Mouse (Mus musculus) cortical plate, adult 2 months (tissue): Measurements from ENCODE around the gene Rbm4. TPM values are rescaled to one million over a fixed set of nuclear protein-coding genes. Genes with fewer than 3 reads are reported as not detected.
A peak's percentile ranks its signal among the peaks of the same experiment; 100 is the strongest.
"Not testable (repeated sequence)": the region's sequence is repeated elsewhere in the genome, so short reads cannot be mapped to it uniquely, and the experiment has no call there.

Experiments
- H3K27ac ChIP-seq: fragments of 200-500 bp; 2 replicates; pipeline ENCODE4 v1.5.1; 2012; ENCODE audit warnings: low read length, control low read depth, inconsistent platforms; ENCODE audit not compliant: insufficient read depth
- H3K4me1 ChIP-seq: fragments of 200-500 bp; 2 replicates; pipeline ENCODE4 v1.6.1; 2011; ENCODE audit warnings: low read length; ENCODE audit not compliant: control insufficient read depth, insufficient read depth
- H3K4me3 ChIP-seq: fragments of 200-500 bp; 2 replicates; pipeline ENCODE4 v1.5.1; 2011; ENCODE audit warnings: mild to moderate bottlenecking, low read length, control low read depth; ENCODE audit not compliant: insufficient read depth
- CTCF ChIP-seq: fragments of 200-500 bp; IDR thresholded peaks from 2 replicates; pipeline ENCODE4 v1.5.1; 2011; ENCODE audit warnings: mild to moderate bottlenecking, control low read depth, low read length; ENCODE audit not compliant: insufficient read depth; ENCODE audit errors: extremely low read depth
- POLR2A ChIP-seq: fragments of 200-500 bp; IDR thresholded peaks from 2 replicates; pipeline ENCODE4 v1.6.1; 2011; ENCODE audit warnings: mild to moderate bottlenecking, low read length, control low read depth; ENCODE audit not compliant: insufficient read depth; ENCODE audit errors: extremely low read depth
- polyA plus RNA-seq: library from polyadenylated mRNA; depleted of rRNA; stranded (reverse); fragments of >200 nt; gene quantifications from 2 replicates; pipeline ENCODE4 v1.2.3, GENCODE M21; 2012

Rbm4 gene
- polyA plus RNA-seq, 1 experiment = 61.8 TPM

DNA sequence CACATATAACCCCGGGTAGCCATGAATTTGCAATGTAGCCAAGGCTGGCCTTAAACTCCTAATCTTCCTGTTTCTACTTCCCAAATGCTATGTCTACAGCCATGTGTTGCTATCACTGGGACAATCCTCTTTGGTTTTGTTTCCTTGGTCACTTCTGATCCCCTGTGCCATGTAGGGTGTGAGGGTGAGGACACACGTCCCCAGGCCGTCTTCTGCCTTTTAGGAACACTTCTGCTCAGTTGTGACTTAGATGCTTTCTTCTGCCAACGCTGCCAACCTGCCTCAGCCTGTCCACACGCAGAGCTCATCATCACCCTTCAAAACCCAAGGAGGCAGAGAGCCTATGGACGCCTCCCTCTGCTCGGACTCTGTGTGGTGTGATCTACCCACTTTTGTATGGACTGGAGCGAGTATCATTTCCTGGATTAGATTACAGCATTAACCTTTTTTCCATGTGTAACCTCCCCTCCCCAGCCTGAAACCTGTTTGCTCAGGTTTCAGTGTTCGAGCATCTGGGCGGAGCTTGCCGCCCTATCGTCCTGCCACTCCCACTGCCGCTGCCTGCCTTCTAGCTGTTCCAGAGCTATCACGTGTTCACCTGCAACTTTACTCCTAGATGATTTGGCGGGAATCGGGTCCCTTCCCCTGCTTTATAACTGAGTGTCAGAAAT lies 34.9 kb upstream of the Rbm4 start:
- Histone ChIP-seq H3K4me3 (no peak overlapping the region), H3K27ac (no peak overlapping the region), H3K4me1 (no peaks in the 10 kb centered on the region)
- TF ChIP-seq POLR2A (no peak), CTCF (no peak)

GRCm38 (mm10) chr19:4820678-4821303 lies 27.1 kb upstream of the Rbm4 start:
- no peaks in the 10 kb centered on the region for H3K4me1 ChIP-seq
- H3K27ac ChIP-seq = no peak overlapping the region
- H3K4me3 ChIP-seq = no peak overlapping the region
- TF ChIP-seq CTCF = no peak
- TF ChIP-seq POLR2A = no peak

DNA sequence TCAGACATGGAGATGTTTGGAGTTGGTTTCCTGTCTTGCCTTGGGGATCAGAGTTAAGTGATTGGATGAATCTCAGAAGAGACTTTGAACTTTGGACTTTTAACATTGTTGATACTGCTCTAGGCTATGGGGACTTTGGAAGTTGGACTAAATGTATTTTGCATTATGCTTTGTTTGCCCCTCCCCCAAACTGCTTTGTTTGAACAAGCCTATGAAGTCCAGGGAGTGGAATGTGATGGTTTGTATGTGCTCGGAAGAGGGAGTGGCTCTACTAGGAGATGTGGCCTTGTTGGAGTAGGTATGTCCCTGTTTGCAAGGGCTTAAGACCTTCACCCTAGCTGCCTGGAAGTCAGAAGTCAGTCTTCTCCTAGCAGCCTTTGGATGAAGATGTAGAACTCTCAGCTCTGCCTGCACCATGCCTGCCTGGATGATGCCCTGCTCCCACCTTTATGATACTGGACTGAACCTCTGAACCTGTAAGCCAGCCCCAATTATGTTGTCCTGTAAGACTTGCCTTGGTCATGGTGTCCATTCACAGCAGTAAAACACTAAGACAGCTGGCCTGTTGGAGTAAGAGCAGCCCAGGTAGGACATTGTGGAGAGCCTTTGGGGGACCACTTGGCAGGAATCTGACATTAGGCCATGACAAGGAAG lies 23.6 kb upstream of the Rbm4 start:
- no peak for TF ChIP-seq POLR2A
- no peak for TF ChIP-seq CTCF
- no peaks in the 10 kb centered on the region for H3K4me1 ChIP-seq
- H3K4me3 ChIP-seq = no peak overlapping the region
- no peak overlapping the region for H3K27ac ChIP-seq

GRCm38 (mm10) chr19:4813015-4813414 lies 19.3 kb upstream of the Rbm4 start:
- peaks cover 5% of the 10 kb centered on the region for H3K4me1 ChIP-seq
- no peak for TF ChIP-seq CTCF
- no peak for TF ChIP-seq POLR2A
- no peak overlapping the region for H3K27ac ChIP-seq
- no peak overlapping the region for H3K4me3 ChIP-seq

DNA sequence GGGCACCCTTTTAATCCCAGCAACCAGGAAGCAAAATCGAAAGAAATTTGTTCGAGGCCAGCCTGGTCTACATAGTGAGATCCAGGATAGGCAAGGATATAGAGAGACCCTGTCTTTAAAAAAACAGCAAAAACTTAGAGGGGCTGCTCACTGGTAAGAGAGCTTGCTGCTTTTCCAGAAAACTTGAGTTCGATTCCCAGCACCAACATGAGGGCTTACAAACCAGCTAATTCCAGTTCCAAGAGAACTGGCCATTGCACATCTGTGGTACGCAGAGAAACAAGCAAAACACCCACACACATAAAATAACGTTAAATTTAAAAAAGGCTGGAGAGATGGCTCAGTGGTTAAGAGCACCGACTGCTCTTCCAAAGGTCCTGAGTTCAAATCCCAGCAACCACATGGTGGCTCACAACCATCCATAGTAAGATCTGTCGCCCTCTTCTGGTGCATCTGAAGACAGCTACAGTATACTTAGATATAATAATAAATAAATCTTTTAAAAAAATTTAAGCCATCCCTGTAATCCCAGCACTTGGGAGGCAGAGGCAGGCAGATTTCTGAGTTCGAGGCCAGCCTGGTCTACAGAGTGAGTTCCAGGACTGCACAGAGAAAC lies 18.7 kb upstream of the Rbm4 start:
- not testable (repeated sequence) for H3K4me1 ChIP-seq
- peak overlapping the region; percentile 75; the same call in 1 of the 2 replicates for H3K27ac ChIP-seq
- H3K4me3 ChIP-seq = peak overlapping the region; percentile 76

DNA sequence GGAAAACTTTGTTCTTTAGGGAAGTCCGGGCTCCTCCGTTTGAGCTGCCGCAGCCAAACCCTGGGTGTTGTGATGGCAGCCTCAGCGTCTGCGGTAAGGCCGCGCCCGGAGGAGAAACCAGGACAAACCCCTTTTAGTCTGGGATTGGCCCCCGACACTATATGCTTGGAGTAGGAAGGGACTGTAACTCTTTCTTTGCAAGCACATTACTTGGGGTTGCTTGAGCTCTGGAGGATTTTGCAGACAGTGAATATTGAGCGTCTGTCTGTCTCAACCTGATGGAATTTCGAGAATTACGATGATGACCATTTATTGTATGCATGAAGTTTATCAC lies 18.2 kb upstream of the Rbm4 start:
- Histone ChIP-seq H3K4me1 (peaks cover 6% of the 10 kb centered on the region), H3K27ac (peak overlapping the region; percentile 75), H3K4me3 (peak overlapping the region; percentile 76)
- TF ChIP-seq POLR2A (no peak), CTCF (no peak)

GRCm38 (mm10) chr19:4811063-4811908 lies 17.6 kb upstream of the Rbm4 start, which contains the start of the genes Gm21992 and Rbm14:
Gm21992 (minus strand) TSS chr19:4811612.
Rbm14 (minus strand) TSS chr19:4811634.
- TF ChIP-seq CTCF (no peak), POLR2A (peak; percentile 97)
- peak within 1 kb of the TSS; percentile 76 for H3K4me3 ChIP-seq
- H3K4me1 ChIP-seq = peaks cover 6% of the 10 kb centered on the region
- peak within 1 kb of the TSS; percentile 91 for H3K27ac ChIP-seq

- no peak overlapping the region for H3K27ac ChIP-seq
- H3K4me1 ChIP-seq = peaks cover 6% of the 10 kb centered on the region
- TF ChIP-seq CTCF (no peak), POLR2A (no peak)
- H3K4me3 ChIP-seq = peak overlapping the region; percentile 76
These were observed 17.0 kb upstream of the Rbm4 start for GRCm38 (mm10) chr19:4810746-4811062.

- Histone ChIP-seq H3K27ac (no peak overlapping the region), H3K4me3 (peak overlapping the region; percentile 76), H3K4me1 (peaks cover 6% of the 10 kb centered on the region)
- no peak for TF ChIP-seq CTCF
- TF ChIP-seq POLR2A = no peak
These were observed 16.6 kb upstream of the Rbm4 start for GRCm38 (mm10) chr19:4810309-4810708.

DNA sequence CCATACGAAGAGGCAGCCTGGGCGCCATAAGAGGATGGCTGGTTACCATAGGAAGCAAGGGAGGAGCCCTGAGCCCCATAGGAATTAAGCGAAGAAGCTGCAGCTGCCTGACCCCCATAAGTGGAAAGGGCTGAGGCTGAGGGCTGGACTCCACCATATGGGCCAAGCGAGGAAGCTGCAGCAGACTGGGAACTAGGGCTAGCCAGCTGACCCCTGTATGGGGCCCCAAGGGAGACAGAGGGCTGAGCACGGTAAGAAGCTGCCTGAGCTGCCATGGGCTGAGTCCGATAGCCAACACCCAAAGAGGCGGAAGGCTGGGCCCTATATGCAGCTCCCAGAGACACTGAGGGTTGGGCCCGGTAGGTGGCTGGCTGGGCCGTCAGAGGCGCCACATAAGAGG lies 9.6 kb upstream of the Rbm4 start:
- Histone ChIP-seq H3K27ac (no peak overlapping the region), H3K4me1 (peaks cover 9% of the 10 kb centered on the region), H3K4me3 (no peak overlapping the region)
- TF ChIP-seq CTCF = no peak
- no peak for TF ChIP-seq POLR2A
